Mouse (Mus musculus) thymus, postnatal 25 days (tissue): ENCODE measurements around the gene Gm48552.

Experiments
- DNase-seq: peaks from one replicate; pipeline ENCODE4 v3.0.0; 2022

Gm48552 gene

DNA sequence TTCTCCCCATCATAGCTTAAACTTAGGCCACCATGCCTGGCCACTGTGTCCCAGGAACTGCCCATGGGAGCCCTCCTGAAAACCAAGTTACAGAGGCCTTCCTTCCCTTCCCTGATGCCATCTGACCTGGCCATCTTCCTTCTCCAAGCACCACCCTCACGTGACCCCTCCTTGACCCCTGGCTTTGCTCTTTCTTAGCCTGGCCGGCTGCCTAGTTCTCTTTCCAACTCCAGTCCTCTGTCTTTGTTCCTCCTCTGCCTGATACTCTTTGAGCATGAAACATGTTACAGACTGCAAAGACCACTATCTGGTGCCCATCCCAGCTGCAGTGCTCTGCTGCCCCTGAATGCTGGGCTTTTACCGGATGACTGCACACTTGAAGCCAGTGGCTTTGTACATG is 568 bp downstream of the Gm48552 start:
- DNase-seq = no peak

DNA sequence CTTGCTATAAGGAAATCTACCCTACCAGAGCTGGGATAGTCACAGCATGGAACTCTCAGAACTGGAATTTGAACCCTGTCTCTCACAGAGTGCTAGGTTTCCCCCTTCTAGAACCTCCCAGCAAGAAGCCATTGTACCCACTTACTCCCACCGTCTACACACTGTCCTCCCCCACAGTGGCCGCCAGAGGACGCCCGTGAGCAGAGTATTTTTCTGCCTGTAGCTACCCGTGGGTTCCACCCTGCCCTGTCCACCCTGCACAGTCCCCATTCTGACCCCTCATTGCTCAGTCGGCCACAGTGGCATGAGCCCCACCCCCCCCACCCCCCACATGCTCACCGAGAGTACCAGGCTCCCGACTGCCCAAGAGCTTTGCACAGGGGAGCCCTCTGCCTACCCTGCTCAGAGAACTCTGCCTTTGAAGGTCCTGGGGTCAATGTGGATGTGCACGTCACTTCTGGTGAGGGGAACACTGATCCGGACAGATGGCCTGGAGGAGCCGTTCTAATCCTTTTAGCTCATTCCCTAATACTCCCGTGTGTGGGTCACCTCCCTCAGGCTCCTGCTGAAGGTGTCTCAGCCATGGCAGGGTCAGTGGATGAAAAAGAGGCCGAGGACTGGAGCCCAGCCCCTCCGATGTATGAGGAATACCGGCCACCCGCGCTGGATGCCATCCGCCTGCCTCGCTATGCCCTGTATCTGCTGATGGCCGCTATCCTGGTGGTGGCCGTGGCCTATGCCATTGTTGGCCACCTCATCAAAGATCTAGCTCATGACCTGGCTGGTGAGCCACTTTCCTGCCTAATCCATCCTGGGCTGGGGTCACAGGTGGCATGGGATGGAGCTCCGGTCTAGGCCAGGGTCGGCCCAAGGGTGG is 1.2 kb downstream of the Gm48552 start:
- DNase-seq = peak; percentile 78

DNA sequence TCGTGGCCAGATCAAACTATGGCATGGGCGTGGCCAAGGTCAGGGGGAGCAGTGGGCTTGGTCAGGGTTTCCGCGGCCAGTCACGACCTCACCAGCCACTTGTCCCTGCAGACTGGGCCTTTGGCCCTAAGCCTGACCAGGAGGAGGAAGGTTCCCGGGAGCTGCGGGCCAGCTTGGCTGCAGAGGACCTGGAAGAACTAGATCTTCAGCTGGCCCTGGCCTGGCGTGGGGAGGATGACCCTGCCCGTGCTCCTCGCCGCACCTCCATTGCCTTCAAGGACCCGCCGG is 1.8 kb downstream of the Gm48552 start:
- no peak for DNase-seq

DNA sequence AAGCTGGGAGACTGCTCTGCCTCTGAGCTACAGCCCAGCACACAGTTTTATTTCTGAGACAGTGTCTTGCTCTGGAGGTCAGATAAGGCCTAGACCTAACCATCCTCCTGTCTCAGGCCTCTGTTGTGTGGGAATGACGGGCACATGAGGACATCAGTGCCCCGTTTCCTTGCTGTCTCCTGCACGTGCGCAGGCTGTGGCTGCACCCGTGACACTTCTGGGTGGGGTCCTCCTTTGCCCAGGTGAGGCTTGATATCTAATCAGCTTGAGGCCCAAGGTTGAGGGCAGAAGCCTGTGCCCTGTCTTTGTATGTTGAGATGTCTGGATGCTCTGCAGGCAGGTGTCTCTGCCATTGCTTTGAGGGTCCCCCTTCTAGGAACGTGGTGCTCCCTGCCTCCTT is 3.5 kb downstream of the Gm48552 start:
- DNase-seq = no peak

DNA sequence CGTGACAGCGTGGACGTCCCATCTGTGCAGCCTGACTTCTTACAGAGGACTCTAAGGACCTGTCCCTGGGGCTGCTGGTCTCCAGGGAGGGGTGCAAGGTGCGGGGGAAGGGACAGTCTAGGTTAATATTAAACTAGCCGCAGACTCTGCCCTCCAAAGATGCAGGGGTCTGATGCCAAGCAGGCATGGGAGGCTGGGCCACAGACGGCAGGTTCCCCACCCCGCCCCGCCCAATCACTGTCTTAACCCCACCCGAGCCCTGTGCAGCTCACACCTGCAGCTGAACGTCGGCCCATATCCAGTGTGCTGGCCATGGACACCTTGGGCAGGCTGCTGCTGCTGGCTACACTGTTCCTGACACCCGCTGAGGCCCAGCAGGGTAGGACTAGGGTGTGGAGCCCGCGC is 4.0 kb downstream of the Gm48552 start, which contains the start of gene Smim24:
Smim24 (plus strand) TSS at position 271 of the 405 bp plus-strand sequence.
- DNase-seq = peak; percentile 25

DNA sequence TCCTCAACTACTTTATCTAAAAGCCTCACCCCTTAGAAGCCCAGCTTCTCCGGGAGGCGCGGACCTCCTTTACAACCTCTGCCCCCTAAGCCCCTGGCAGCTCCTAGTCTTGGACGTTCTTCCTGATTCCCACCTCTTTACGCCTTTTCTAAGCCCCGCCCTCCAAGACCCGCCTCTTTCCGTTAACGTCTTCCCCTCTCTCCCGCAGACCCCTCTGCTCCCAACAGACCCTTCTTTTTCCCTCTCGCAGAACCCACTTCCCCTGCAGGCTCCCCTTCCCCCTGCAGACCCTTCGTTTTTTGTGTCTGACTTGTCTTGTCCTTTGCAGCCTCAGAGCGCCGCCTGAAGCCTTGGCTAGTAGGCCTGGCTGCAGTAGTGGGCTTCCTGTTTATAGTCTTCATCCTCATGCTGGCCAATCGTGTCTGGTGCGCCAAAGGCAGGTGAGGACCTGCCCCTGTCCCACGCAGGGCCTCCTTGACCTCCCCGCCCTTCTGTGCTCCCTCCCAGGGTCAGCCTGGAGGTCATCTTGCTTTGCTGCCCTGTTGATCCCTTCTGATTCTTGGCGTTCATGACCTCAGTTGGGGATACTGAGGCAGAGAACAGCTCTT is 4.8 kb downstream of the Gm48552 start:
- DNase-seq = peak; percentile 77

DNA sequence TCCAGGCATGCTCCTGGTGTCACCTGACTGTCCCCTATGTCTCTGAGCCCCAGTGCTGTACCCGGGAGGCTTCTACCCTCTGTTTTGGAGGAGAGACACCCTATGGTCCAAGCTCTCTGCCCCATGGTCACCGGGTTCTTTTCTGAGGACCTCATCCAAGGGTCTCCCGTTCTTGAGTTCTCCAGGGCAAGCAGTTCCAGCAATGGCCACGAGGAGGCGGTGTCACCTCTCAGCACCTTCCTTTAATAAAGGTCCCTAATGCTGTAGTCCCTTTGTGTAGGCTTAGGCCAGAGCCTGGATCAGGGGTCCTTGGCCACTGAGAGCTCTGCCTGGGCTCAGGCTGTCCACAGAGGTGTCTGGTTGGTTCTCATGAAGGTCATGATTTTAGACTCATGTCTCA is 6.3 kb downstream of the Gm48552 start:
- DNase-seq = peak; percentile 74

DNA sequence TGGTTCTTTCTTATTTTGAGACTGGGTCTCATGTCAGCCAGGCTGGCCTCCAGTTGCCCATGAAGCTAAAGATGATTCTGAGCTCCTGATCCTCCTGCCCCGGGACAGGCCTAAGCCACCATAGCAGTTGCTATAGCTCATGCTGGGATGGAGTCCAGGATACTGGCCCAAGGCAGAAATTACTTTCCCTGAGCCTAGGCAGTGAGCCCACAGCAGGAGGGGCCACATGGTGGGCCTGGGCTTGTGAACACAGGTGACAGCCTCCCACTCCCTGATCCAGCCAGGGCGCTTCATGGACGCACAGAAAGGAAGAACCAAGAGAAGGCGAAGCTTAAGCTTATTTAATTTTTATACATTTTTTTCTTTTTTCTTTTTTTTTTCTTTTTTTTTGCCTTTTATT is 7.1 kb downstream of the Gm48552 start:
- DNase-seq = no peak

DNA sequence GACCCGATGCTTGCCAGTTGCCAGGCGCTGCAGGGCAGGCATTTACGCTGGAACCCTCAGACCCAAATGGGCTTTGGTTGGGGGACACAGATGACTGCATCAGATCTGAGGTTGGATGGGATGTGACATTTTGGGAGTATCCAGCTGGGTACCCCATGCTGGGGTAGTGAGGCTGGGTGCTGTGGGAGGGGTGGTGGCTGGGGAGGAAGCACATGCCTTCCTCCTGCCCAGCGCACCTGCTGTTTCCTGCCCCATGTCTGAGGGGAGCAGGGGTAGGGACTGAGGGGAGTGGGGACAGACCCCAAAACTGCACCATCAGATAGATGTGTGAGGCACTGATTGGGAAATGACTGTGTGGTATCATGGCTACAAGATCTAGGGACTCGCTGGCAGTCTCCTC is 7.9 kb downstream of the Gm48552 start:
- peak; percentile 54 for DNase-seq

DNA sequence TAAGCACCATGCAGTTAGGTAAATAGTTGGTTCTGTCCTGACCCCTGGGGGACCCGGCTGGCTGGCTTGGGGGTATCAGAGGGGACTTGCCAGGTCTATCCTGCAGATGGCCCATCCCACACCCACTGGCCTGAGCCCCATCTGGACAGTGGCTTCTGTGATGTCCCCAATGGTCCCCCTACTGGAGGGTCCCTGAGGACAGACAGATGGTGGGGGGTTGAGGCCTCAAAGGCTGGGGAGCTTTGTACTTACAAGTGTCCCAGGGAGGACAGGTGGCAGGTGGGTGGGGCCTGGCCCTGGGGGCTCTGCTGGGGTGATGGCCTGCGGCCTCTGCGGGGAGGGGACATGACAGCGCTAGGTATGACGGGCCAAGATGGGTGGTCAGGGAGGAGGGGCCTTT is 10.5 kb downstream of the Gm48552 start:
- no peak for DNase-seq

DNA sequence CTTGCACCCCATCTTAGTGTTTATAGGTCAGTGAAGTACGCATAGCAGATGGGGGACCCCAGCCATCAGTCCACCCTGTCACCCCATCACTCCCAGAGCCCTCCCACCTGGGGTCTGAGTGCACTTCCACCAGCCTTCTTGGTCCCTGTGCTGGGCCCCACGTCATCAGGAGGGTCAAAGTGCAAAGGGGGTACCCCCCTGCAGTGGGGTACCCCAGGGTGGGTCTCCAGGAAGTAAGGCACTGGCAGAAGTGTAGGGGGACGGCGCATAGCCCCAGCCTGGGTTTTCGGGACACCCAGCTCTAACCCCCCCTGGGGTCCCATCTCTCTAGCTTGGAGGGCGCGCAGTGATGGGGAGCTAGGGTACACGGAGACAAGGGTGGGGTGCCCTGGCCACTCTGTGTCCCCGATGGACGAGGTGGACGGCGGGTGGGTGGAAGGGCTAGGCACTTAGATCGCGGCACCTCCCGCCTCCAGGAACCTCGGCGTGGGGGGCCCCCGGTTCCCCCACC is 11.0 kb downstream of the Gm48552 start:
- DNase-seq = no peak

DNA sequence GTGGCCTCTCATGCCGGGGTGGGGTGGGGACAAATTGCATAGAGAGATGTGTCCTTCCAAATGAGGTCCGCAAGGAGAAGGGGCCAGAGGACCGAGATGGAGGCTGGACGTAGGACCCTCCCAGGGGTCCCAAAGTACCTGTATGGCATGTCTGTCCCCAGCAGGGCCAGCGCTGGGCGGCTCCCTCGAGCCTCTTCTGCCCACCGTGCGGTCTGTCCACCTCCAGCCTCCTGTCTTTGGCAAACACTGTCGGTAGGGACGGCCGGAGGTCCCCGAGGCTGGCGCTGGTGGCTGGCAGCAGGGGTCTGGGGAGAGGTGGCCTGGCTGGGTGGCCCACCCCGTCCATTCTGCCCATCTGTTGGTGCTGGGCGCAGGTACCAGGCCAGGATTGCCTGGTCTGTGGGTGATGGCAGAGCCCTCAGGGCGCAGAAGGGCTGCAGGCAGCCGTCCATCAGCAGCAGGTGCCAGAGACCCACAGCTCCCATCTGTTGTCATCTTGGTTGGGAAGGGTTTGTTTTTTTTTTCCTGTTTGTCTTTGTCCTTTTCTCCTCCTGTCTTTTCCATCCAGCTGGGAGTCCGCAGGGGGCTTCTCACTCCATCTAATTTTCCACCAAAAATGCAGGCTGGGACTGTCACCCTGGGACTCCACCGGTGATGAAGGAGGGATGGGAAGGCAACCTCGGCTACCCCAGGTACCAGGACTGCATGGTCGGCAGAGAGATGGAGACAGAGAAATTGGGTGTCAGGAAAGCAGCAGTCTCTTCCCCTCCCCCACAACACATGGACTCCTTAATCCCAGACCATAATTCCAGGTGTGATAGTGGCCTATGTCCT is 11.8 kb downstream of the Gm48552 start:
- DNase-seq = no peak

DNA sequence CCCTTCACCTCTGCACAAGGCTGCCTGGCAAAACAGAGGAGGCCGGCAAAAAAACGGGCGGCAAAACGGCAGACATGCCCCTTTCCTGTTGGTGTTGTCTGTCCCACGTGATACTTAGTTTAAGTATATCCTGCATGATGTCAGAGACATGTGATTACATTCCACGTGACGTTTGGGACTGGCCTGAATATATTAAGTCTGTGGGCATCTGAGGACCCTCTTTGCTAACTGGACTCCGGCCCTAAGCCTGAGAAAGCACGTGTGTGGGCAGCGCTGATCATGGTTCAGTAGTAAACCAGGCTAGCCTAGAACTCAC is 12.4 kb downstream of the Gm48552 start:
- DNase-seq = no peak

DNA sequence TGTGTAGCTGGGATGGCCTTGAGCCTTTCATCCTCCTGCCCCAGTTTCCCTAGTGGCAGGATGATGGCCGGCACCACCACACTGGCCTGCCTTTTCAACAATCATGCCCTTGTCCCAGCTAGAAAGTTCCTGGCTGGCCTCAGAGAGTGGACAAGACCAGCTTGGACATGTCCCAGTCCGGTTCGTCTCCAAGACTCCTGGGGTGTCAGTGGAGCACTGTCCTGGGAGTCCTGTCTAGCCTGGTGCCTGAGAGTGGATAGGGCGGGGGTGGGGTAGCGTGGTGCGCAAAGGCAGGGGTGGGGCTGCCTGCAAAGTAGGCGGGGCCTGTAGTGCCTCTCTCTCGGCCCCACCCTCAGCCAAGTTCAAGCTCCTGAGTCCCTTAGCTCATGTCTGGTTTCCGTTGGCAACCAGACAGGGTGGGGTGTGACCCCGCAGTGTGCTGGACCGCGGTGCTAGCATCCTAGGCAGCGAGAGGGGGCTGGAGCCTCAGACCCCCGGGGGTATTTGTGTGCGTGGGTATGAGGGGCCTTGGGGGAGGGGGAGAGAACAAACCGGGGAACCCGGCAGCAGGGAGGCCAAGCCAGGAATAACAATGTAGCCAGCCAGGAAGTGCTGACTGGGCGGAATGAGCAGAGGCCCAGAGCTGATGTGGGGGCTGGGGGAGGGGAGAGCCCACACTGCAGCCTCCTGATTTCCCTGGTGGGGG is 12.9 kb downstream of the Gm48552 start:
- DNase-seq = no peak

DNA sequence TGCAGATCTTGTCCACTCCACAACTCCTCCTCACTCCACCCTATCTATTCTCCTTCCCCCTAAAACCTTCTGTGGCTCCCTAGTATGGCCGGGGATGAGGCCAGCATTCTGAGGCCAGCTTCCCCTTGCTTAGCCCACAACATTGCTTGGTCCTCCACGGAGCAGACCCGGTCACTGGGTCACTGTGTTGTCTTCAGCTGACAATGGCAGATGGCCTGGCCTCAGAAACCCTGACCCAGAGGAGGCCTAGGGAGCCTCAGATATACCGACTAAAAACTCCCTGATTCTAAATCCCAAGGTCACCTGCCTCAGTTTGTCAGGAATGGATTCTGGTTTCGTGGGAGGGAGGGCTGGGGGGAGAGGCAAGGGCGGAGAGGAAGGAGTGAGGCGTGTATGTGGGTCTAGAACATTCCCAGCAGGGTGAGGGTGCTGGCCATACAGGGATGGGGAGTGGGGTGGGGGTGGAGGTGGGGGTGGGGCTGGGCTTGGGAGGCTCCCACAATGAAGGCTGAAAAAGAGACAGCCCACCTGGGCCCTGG is 13.5 kb downstream of the Gm48552 start:
- no peak for DNase-seq

DNA sequence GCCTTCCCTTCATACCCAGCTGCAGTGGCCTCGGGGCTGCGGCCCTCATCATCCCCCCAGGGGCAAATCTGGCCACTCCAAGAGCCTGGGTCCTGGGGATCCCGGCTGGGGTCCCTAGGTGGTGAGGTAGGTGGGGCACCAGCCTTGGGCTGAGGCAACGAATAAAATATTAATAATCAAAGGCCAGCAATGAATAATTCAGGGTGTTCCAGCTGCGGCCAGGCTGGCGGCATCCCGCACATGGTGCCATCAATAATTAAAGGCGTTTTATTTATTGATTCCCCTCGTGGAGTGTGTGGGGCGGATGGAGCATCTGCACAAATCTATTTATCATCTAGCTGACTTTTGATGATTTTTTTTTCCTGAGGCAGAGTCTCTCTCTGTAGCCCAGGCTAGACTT is 14.7 kb downstream of the Gm48552 start:
- no peak for DNase-seq

DNA sequence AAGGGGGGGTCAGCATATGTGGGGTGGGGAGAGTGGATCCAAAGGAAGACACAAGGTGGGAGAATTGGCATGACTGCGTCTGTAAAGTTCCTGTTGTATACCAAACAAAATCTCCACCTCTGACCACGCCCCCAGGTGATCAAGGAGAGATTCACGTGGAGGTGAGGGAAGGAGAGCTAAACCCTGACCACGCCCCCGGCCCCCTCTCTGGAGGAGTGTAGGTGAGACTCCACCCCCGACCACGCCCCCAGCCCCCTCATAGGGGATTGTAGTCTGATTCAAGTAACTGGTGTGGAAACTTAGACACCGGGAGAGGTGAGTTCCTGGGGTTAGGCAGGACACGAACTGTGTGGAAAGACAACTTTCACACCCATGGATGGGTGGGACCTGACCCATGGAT is 15.3 kb downstream of the Gm48552 start:
- DNase-seq = no peak

DNA sequence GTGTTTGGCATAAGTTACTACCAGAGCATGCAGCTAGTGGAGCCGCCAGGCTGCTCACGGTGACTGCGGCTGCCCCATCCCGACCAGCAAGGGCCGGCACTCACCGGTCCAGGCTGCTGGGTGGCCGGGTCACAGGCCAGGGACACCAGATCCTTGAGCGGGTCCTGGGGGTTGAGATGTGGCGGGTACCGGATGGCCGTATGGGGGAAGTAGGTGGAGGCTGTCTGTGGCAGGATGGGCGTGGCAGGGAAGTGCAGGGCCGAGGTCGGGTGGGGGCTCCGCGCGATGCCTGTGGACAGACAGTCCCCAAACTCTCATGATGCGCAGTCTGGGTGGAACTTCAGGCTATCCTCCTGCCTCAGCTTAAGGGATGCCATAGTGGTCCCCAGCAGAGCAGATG is 15.9 kb downstream of the Gm48552 start:
- no peak for DNase-seq

DNA sequence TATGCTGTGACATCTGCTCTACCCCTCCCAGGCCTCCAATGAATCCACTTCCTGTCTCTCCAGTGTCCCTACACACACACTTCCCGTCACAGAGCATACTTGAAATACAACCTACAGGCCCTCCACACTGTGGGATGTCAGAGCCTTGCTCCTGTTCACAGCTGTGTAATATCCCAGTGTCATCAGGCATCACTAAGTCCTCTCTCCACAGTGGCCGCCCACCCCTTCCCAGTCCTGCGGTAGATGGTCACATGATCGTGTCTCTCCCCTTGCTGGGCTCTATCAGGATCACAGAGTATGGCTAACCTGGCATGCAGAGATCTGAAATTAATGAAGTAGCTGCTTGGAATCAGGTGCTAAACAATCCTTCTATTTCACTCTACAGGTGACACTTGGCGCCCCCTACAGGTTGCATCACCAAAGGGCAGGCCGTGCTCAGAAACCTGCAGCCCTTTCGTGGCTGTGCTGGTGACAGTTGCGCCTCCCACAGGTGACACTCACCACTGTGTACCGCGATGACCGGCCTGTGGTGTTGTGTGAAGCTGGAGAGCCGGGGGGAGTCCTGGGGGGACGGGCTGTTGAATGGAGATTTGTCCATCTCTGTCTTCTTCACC is 16.9 kb downstream of the Gm48552 start:
- DNase-seq = peak; percentile 74

DNA sequence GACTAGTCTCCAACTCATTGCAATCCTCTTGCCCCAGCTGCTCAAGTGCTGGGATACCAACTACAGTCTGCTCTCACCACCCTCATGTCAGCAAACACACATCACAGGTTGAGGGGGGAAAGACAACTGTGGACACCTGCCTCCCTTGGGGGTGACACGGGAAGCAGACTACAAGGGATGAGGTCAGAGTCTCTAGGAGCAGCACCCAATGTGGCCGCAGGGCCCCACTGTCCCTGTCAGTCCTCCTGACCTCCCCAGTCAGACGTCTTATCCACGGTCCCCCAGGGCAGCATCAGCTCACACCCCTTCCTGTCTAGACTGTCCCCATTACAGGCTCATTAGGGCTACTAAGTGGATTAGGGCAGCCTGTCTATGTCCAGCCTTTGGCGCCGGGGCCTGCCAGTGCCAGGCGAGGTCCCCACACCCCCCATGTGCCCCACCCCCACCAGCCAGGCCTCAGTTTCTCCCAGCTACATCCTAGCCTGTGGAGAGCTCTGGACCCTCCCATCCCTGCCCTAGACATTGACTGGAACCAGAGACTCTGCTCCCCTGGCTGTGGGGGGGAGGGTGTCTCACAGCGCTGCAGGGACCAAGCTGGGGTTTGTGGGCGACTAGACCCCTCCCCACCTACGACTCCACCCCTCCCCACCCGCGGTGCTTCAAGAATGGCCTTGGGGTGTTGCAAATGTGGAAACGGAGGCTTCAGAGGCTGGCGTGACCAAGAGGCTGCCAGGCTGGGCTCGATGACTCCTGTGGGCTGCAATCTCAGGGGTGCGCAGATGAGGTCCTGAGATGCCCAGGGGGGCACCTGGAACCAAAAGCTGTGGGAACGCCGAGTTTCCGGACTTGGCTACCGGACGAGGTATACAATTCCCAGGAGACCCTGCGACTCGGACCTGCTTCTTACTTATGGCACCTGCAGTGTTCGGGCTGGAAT is 18.0 kb downstream of the Gm48552 start:
- no peak for DNase-seq
